In genomic region chr7:99850534-99850933, GRCm38 (mm10) we compare ENCODE assay signal across 28 mouse cellular contexts. TPM values are rescaled to one million over a fixed set of nuclear protein-coding genes. Genes with fewer than 3 reads are reported as not detected.
DNase-seq lines count a peak whose midpoint lies in the region; ATAC-seq lines count a peak whose summit lies in the region.
"Had no signal": no experiment of that assay in that cellular context is flagged by ENCODE, and none has a peak within 500 bp of the region (broad histone marks: within the 10 kb centered on the region; RNA-seq: fewer than 3 reads in every experiment).

No protein-coding gene starts in this region.

- H3K36me3 ChIP-seq in hindbrain, embryonic 15.5 days, result peaks cover 31% of the 10 kb centered on the region
- peaks cover 5% of the 10 kb centered on the region for H3K36me3 ChIP-seq in hindbrain, embryonic 11.5 days (ENCODE audit: control insufficient read depth, insufficient read depth, low read length)
- H3K36me3 ChIP-seq in midbrain, embryonic 13.5 days, result peaks cover 53% of the 10 kb centered on the region
- H3K36me3 ChIP-seq in midbrain, embryonic 10.5 days, result peaks cover 81% of the 10 kb centered on the region

- no peak overlapping the region for H3K4me2 ChIP-seq in hindbrain, embryonic 15.5 days
- no peak overlapping the region for H3K4me2 ChIP-seq in hindbrain, embryonic 11.5 days (replicated peaks; ENCODE audit: low read depth, low read length)
- H3K4me2 ChIP-seq in midbrain, embryonic 13.5 days (replicated peaks), result no peak overlapping the region
- H3K4me2 ChIP-seq: embryonic facial prominence, embryonic 13.5 days; forebrain, embryonic 12.5 days; heart, embryonic 11.5 days had no signal

- no peak for ATAC-seq in hindbrain, embryonic 15.5 days (ENCODE audit: low FRiP score, low read depth)
- ATAC-seq in hindbrain, embryonic 11.5 days (ENCODE audit: low FRiP score), result no peak
- ATAC-seq in midbrain, embryonic 13.5 days, result no peak
- ATAC-seq: activated CD4-positive, CD25-positive, alpha-beta regulatory T cell, adult 4 months; CD4-positive, CD25-positive, alpha-beta regulatory T cell, adult 4 months; forebrain, embryonic 16.5 days; intestine, postnatal 0 days had no signal

- peak; percentile 12 for DNase-seq in heart, adult 11 months
- DNase-seq in heart, adult 9 months (ENCODE audit: low spot score in 2 of 2), result no peak
- no peak for DNase-seq in hindbrain, embryonic 11.5 days (ENCODE audit: low spot score)
- no peak for DNase-seq in midbrain, embryonic 10.5 days (ENCODE audit: low spot score)
- DNase-seq in A20 (ENCODE audit: low read depth, low spot score), result peak; percentile 83
- DNase-seq in left cerebral cortex, postnatal 25 days (ENCODE audit: low spot score in 2 of 2), result no peak
- DNase-seq: adrenal gland, adult 8-10 months; adrenal gland, postnatal 25 days; cerebellum, adult 11-12 months; cerebellum, adult 8-10 months; cerebellum, postnatal 10 days; cerebellum, postnatal 36 days; embryo, embryonic 11 days; gastrocnemius, postnatal 14 days; heart, adult 2 months had no signal

- no peaks in the 10 kb centered on the region for H3K27me3 ChIP-seq in hindbrain, embryonic 15.5 days
- no peaks in the 10 kb centered on the region for H3K27me3 ChIP-seq in hindbrain, embryonic 11.5 days (ENCODE audit: control insufficient read depth, insufficient read depth, low read length)
- H3K27me3 ChIP-seq in midbrain, embryonic 13.5 days, result no peaks in the 10 kb centered on the region
- H3K27me3 ChIP-seq in midbrain, embryonic 10.5 days (ENCODE audit: low read depth, poor library complexity, severe bottlenecking), result no peaks in the 10 kb centered on the region
- H3K27me3 ChIP-seq: embryonic facial prominence, embryonic 13.5 days; forebrain, embryonic 12.5 days had no signal

- H3K4me3 ChIP-seq in hindbrain, embryonic 15.5 days, result no peak overlapping the region
- H3K4me3 ChIP-seq in hindbrain, embryonic 11.5 days (ENCODE audit: low read depth, low read length), result no peak overlapping the region
- H3K4me3 ChIP-seq in midbrain, embryonic 13.5 days (replicated peaks), result no peak overlapping the region
- no peak overlapping the region for H3K4me3 ChIP-seq in midbrain, embryonic 10.5 days
- H3K4me3 ChIP-seq: embryonic facial prominence, embryonic 10.5 days; embryonic facial prominence, embryonic 13.5 days; erythroblast, embryonic 14.5 days; forebrain, embryonic 12.5 days; heart, adult 2 months had no signal

- no peak overlapping the region for H3K9ac ChIP-seq in hindbrain, embryonic 15.5 days
- no peak overlapping the region for H3K9ac ChIP-seq in hindbrain, embryonic 11.5 days (ENCODE audit: low read depth, low read length)
- no peak overlapping the region for H3K9ac ChIP-seq in midbrain, embryonic 13.5 days (replicated peaks)
- H3K9ac ChIP-seq: embryonic facial prominence, embryonic 13.5 days; forebrain, embryonic 12.5 days had no signal

- intact Hi-C loops in left cerebral cortex, postnatal 25 days (cut with DNase I), result no loop called here

- H3K9me3 ChIP-seq in hindbrain, embryonic 15.5 days, result no peaks in the 10 kb centered on the region
- no peaks in the 10 kb centered on the region for H3K9me3 ChIP-seq in hindbrain, embryonic 11.5 days (ENCODE audit: control insufficient read depth, low read length)
- no peaks in the 10 kb centered on the region for H3K9me3 ChIP-seq in midbrain, embryonic 13.5 days
- no peaks in the 10 kb centered on the region for H3K9me3 ChIP-seq in midbrain, embryonic 10.5 days (replicated peaks)
- H3K9me3 ChIP-seq: embryonic facial prominence, embryonic 10.5 days; embryonic facial prominence, embryonic 13.5 days; forebrain, embryonic 12.5 days had no signal

- 79% methylated on average over 5 of the region's 5 CpGs for WGBS in hindbrain, embryonic 15.5 days
- 86% methylated on average over 5 of the region's 5 CpGs for WGBS in hindbrain, embryonic 11.5 days
- WGBS in midbrain, embryonic 13.5 days, result 66% methylated on average over 5 of the region's 5 CpGs
- WGBS in midbrain, embryonic 10.5 days, result 83% methylated on average over 5 of the region's 5 CpGs

- peaks cover 4% of the 10 kb centered on the region; the same call in 1 of the 2 replicates for H3K4me1 ChIP-seq in hindbrain, embryonic 15.5 days (replicated peaks)
- no peaks in the 10 kb centered on the region for H3K4me1 ChIP-seq in hindbrain, embryonic 11.5 days (replicated peaks; ENCODE audit: control insufficient read depth, insufficient read depth, low read length)
- peaks cover 18% of the 10 kb centered on the region for H3K4me1 ChIP-seq in midbrain, embryonic 13.5 days (replicated peaks)
- peaks cover 12% of the 10 kb centered on the region for H3K4me1 ChIP-seq in midbrain, embryonic 10.5 days
- H3K4me1 ChIP-seq: embryonic facial prominence, embryonic 10.5 days; forebrain, embryonic 12.5 days had no signal

- H3K27ac ChIP-seq in hindbrain, embryonic 15.5 days (replicated peaks), result peak overlapping the region; percentile 16; the same call in 1 of the 2 replicates
- H3K27ac ChIP-seq in hindbrain, embryonic 11.5 days (ENCODE audit: low read depth, low read length), result no peak overlapping the region
- H3K27ac ChIP-seq in midbrain, embryonic 13.5 days, result 0 out of 2 replicates have a peak overlapping the region, but pooled peaks have one; percentile 30
- H3K27ac ChIP-seq in midbrain, embryonic 10.5 days (replicated peaks), result no peak overlapping the region
- H3K27ac ChIP-seq: embryonic facial prominence, embryonic 10.5 days; embryonic facial prominence, embryonic 13.5 days; forebrain, embryonic 12.5 days; heart, adult 2 months had no signal

RNA-seq across cellular contexts. Expression of gene Xrra1, which starts 8.4 kb away (rescaled TPM):
- 0.80 and 1.1 TPM in 2 replicates for polyA plus RNA-seq in hindbrain, embryonic 15.5 days (2015; fragmentation: Nextera tagmentation; extraction: Ambion mirVana)
- 0.37 and 0.59 TPM in 2 replicates for polyA plus RNA-seq in hindbrain, embryonic 11.5 days (2014; fragmentation: Nextera tagmentation; extraction: Ambion mirVana)
- polyA plus RNA-seq in midbrain, embryonic 13.5 days (2015; fragmentation: Nextera tagmentation; extraction: Ambion mirVana), result 0.62 and 0.79 TPM in 2 replicates
- polyA plus RNA-seq in midbrain, embryonic 10.5 days (2016; fragmentation: Nextera tagmentation; extraction: Ambion mirVana), result 0.27 and 0.38 TPM in 2 replicates
- 1 to 10 TPM in 1 of 2 experiments, under 1 TPM in 1; 0.78 to 1.2 TPM for total RNA-seq in left cerebral cortex, postnatal 25 days (2021)
- total RNA-seq: heart, postnatal 25 days; hematopoietic stem cell, adult 5-6 weeks had no signal

RNA-seq across cellular contexts. Expression of gene Spcs2, which starts 12.7 kb away (rescaled TPM):
- polyA plus RNA-seq in hindbrain, embryonic 15.5 days (2015; fragmentation: Nextera tagmentation; extraction: Ambion mirVana), result 276 and 279 TPM in 2 replicates
- 356 and 362 TPM in 2 replicates for polyA plus RNA-seq in hindbrain, embryonic 11.5 days (2014; fragmentation: Nextera tagmentation; extraction: Ambion mirVana)
- polyA plus RNA-seq in midbrain, embryonic 13.5 days (2015; fragmentation: Nextera tagmentation; extraction: Ambion mirVana), result 326 and 337 TPM in 2 replicates
- polyA plus RNA-seq in midbrain, embryonic 10.5 days (2016; fragmentation: Nextera tagmentation; extraction: Ambion mirVana), result 396 and 411 TPM in 2 replicates
- total RNA-seq in left cerebral cortex, postnatal 25 days (2021), result 100 to 1,000 TPM in 1 of 2 experiments, 10 to 100 TPM in 1; 93.5 to 102 TPM

RNA-seq across cellular contexts. Expression of gene Neu3, which starts 22.3 kb away (rescaled TPM):
- 1.6 and 2.1 TPM in 2 replicates for polyA plus RNA-seq in hindbrain, embryonic 15.5 days (2015; fragmentation: Nextera tagmentation; extraction: Ambion mirVana)
- 1.8 and 2.1 TPM in 2 replicates for polyA plus RNA-seq in hindbrain, embryonic 11.5 days (2014; fragmentation: Nextera tagmentation; extraction: Ambion mirVana)
- polyA plus RNA-seq in midbrain, embryonic 13.5 days (2015; fragmentation: Nextera tagmentation; extraction: Ambion mirVana), result 1.1 and 1.2 TPM in 2 replicates
- polyA plus RNA-seq in midbrain, embryonic 10.5 days (2016; fragmentation: Nextera tagmentation; extraction: Ambion mirVana), result 2.5 TPM in 2 replicates
- 1 to 10 TPM; 2.8 to 2.9 TPM for total RNA-seq in left cerebral cortex, postnatal 25 days (2021)

Comparison
In these comparisons a context has a peak if more than half of its experiments do, and no peak if none do; other contexts are left out.
1. DNase-seq: peak in heart, adult 11 months (single experiment) and A20 (single experiment); none in heart, adult 9 months (0 of 2), hindbrain, embryonic 11.5 days (single experiment), midbrain, embryonic 10.5 days (single experiment) and left cerebral cortex, postnatal 25 days (0 of 2).
2. H3K27ac ChIP-seq: peak in hindbrain, embryonic 15.5 days (single experiment) and midbrain, embryonic 13.5 days (single experiment); none in hindbrain, embryonic 11.5 days (single experiment) and midbrain, embryonic 10.5 days (single experiment).